Mouse (Mus musculus) ES-Bruce4 (cell line): ENCODE results near the gene Erbb4.

Source experiments
- CTCF ChIP-seq: IDR thresholded peaks from one replicate; pipeline ENCODE4 v1.8.1; 2011; ENCODE audit warnings: low read depth, low read length
- EP300 ChIP-seq: IDR thresholded peaks from 2 replicates; pipeline ENCODE4 v1.6.1; 2011; ENCODE audit warnings: low read depth, low read length; ENCODE audit not compliant: insufficient read depth
- POLR2A ChIP-seq: IDR thresholded peaks from one replicate; pipeline ENCODE4 v1.8.1; 2011; ENCODE audit warnings: low read length; ENCODE audit not compliant: insufficient read depth

GRCm38 (mm10) chr1:68832101-68832500 is 275.8 kb downstream of the Erbb4 start:
- no peak for TF ChIP-seq CTCF
- TF ChIP-seq POLR2A = no peak
- no peak for TF ChIP-seq EP300
